Mouse (Mus musculus) hindbrain, embryonic 13.5 days (tissue): ENCODE data around the gene Drd5. TPM values are rescaled to one million over a fixed set of nuclear protein-coding genes. Genes with fewer than 3 reads are reported as not detected.

Experiments
- ATAC-seq: fragments of 200-750 bp; cut with Nextera tagmentation; 2 replicates; pipeline ENCODE4 v1.8.0; 2017; ENCODE audit warnings: moderate TSS enrichment; ENCODE audit not compliant: low FRiP score
- H3K27ac ChIP-seq: fragments of 300-500 bp; sonication (generic); 2 replicates; pipeline ENCODE4 v1.5.1; 2015; ENCODE audit warnings: inconsistent platforms, mild to moderate bottlenecking, moderate library complexity
- H3K27me3 ChIP-seq: fragments of 300-500 bp; sonication (generic); 2 replicates; pipeline ENCODE4 v1.6.1; 2015; ENCODE audit warnings: mild to moderate bottlenecking, inconsistent platforms
- H3K36me3 ChIP-seq: fragments of 300-500 bp; sonication (generic); 2 replicates; pipeline ENCODE4 v1.6.1; 2015; ENCODE audit warnings: mild to moderate bottlenecking, inconsistent platforms
- H3K4me1 ChIP-seq: fragments of 300-500 bp; sonication (generic); replicated peaks from 2 replicates; pipeline ENCODE4 v1.6.1; 2015; ENCODE audit warnings: inconsistent platforms
- H3K4me2 ChIP-seq: fragments of 300-500 bp; sonication (generic); 2 replicates; pipeline ENCODE4 v1.6.1; 2015; ENCODE audit warnings: inconsistent platforms, mild to moderate bottlenecking, moderate library complexity
- H3K4me3 ChIP-seq: fragments of 300-500 bp; sonication (generic); 2 replicates; pipeline ENCODE4 v1.5.1; 2015; ENCODE audit warnings: mild to moderate bottlenecking, inconsistent platforms
- H3K9ac ChIP-seq: fragments of 300-500 bp; sonication (generic); 2 replicates; pipeline ENCODE4 v1.6.1; 2015; ENCODE audit warnings: mild to moderate bottlenecking, inconsistent platforms
- H3K9me3 ChIP-seq: fragments of 300-500 bp; sonication (generic); 2 replicates; pipeline ENCODE4 v1.6.1; 2016; ENCODE audit warnings: inconsistent platforms
- WGBS: fragments of 180-500 bp; shearing (Covaris S2); methylation state at CpG from one replicate; pipeline ENCODE4 v1.1.7; 2015; 5-methylcytosine and 5-hydroxymethylcytosine counted together
- polyA plus RNA-seq: library from polyadenylated mRNA; unstranded; fragments of >200 nt; fragmentation: Nextera tagmentation; extraction: Ambion mirVana; gene quantifications from 2 replicates; pipeline ENCODE4 v1.2.1, GENCODE M21; 2015

Gene Drd5
- polyA plus RNA-seq, 1 experiment from 2014 or later, result 0.13 TPM

DNA sequence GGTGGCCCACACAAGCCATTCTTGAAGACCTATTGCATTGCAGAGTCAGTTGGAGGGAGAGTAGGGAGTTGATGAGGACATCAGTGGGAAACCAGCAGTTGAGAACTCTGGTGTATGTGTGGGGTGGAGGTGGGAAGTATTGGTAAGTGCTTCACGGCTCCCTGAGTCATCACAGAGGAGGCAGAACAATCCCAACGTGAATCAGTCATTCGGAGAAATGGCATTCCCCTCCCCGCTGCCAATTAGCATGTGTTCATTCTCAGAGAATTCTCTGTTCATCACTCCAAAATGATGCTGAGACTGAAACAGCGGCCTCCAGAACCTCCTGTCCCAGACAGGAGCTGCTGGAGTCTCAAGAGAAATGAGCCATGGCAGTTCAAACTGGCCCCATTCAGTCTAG is 45.2 kb downstream of the Drd5 start:
- no peak for ATAC-seq
- H3K27me3 ChIP-seq, result 0 out of 2 replicates have a peak, but pooled peaks cover 3% of the 10 kb centered on the region
- no peak overlapping the region for H3K9ac ChIP-seq
- no peaks in the 10 kb centered on the region for H3K9me3 ChIP-seq
- no peak overlapping the region for H3K4me3 ChIP-seq
- H3K36me3 ChIP-seq, result no peaks in the 10 kb centered on the region
- H3K4me1 ChIP-seq, result peaks cover 15% of the 10 kb centered on the region
- H3K4me2 ChIP-seq, result no peak overlapping the region
- no peak overlapping the region for H3K27ac ChIP-seq
- whole genome bisulfite sequencing, result 87% methylated on average over 5 of the region's 5 CpGs

- Histone ChIP-seq H3K36me3 (no peaks in the 10 kb centered on the region), H3K4me2 (no peak overlapping the region), H3K9ac (no peak overlapping the region), H3K27ac (no peak overlapping the region), H3K27me3 (0 out of 2 replicates have a peak, but pooled peaks cover 3% of the 10 kb centered on the region), H3K4me3 (no peak overlapping the region), H3K4me1 (peaks cover 15% of the 10 kb centered on the region), H3K9me3 (no peaks in the 10 kb centered on the region)
- WGBS, result 74% methylated on average over 2 of the region's 2 CpGs
- ATAC-seq, result no peak
These were observed 46.4 kb downstream of the Drd5 start for GRCm38 (mm10) chr5:38365521-38365920.

- H3K36me3 ChIP-seq, result no peaks in the 10 kb centered on the region
- peaks cover 15% of the 10 kb centered on the region for H3K4me1 ChIP-seq
- ATAC-seq, result peak; percentile 62
- H3K9me3 ChIP-seq, result no peaks in the 10 kb centered on the region
- 0 out of 2 replicates have a peak, but pooled peaks cover 3% of the 10 kb centered on the region for H3K27me3 ChIP-seq
- peak overlapping the region; percentile 21 for H3K4me3 ChIP-seq
- WGBS, result 18% methylated on average over 18 of the region's 18 CpGs
- peak overlapping the region; percentile 50 for H3K4me2 ChIP-seq
- H3K27ac ChIP-seq, result no peak overlapping the region
- peak overlapping the region; percentile 24; the same call in 1 of the 2 replicates for H3K9ac ChIP-seq
These were observed 47.7 kb downstream of the Drd5 start for GRCm38 (mm10) chr5:38366650-38367470.

GRCm38 (mm10) chr5:38371308-38371707 is 52.1 kb downstream of the Drd5 start:
- no peak for ATAC-seq
- Histone ChIP-seq H3K4me1 (peaks cover 12% of the 10 kb centered on the region), H3K4me2 (no peak overlapping the region), H3K36me3 (no peaks in the 10 kb centered on the region), H3K9ac (no peak overlapping the region), H3K27me3 (0 out of 2 replicates have a peak, but pooled peaks cover 1% of the 10 kb centered on the region), H3K27ac (no peak overlapping the region), H3K4me3 (no peak overlapping the region), H3K9me3 (no peaks in the 10 kb centered on the region)
- 82% methylated on average over 1 of the region's 1 CpGs for WGBS

Other genes starting within 250 kb of the Drd5 start
- 1,020 and 1,085 TPM in 2 replicates for gene Nsg1, start 159.5 kb upstream of the Drd5 start, polyA plus RNA-seq
- gene Zbtb49, start 98.9 kb upstream of the Drd5 start, polyA plus RNA-seq, result 20.4 and 23.6 TPM in 2 replicates
- gene Lyar, start 98.9 kb upstream of the Drd5 start, polyA plus RNA-seq, result 55.7 and 58.4 TPM in 2 replicates
- gene Tmem128, start 59.2 kb upstream of the Drd5 start, polyA plus RNA-seq, result 101 and 104 TPM in 2 replicates
- gene Otop1, start 43.4 kb upstream of the Drd5 start, polyA plus RNA-seq, result not detected in 2 replicates
- 0.13 and 0.19 TPM in 2 replicates for gene Slc2a9, start 183.8 kb downstream of the Drd5 start, polyA plus RNA-seq
- gene Wdr1, start 243.9 kb downstream of the Drd5 start, polyA plus RNA-seq, result 149 and 151 TPM in 2 replicates